Mouse (Mus musculus): ENCODE measurements at regions not wholly inside any gene's neighbourhood (a gene's known extent, or its start where the extent isn't known, plus 50 kb on each side); places are given as distances from the start of the nearest gene placed in this dataset.

DNA sequence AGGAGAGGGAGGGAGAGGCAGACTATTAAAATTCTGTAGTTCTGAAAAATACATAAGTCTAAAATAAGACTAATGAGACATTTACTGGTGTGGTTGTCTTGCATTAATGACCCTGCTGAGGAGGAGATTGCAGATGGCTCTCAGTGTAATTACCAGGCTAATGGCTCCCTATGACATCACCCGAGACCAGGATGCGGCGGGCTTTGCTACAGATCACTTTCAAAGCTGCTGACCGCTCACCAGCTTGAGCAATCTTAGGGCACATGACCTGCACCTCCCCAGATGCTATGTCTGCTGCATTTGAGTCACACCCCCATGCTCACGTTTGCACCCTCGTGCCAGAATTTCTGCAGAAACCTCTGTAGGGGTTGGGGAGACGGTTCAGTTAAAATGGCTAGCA is 242.0 kb downstream of the Gm26897 start:
- TF ChIP-seq CTCF (IDR thresholded peaks at IDR 0.05; ENCODE audit: low read depth) (no peak), EP300 (IDR thresholded peaks at IDR 0.05; ENCODE audit: low read depth) (no peak)

Measured in liver, postnatal 0 days (tissue).